Mouse (Mus musculus): Measurements from ENCODE around the gene Lrig1. TPM values are rescaled to one million over a fixed set of nuclear protein-coding genes. Genes with fewer than 3 reads are reported as not detected.

Lrig1 gene
- polyA plus RNA-seq, 1 experiment from 2014 or later = 4.3 TPM

- no peak for DNase-seq (ENCODE audit: low spot score)
- Histone ChIP-seq H3K9ac (ENCODE audit: low read depth, low read length) (no peak overlapping the region), H3K36me3 (ENCODE audit: control insufficient read depth, insufficient read depth, low read length) (no peaks in the 10 kb centered on the region), H3K27me3 (replicated peaks; ENCODE audit: control insufficient read depth, insufficient read depth, low read length) (peaks cover 33% of the 10 kb centered on the region), H3K4me1 (replicated peaks; ENCODE audit: control insufficient read depth, insufficient read depth, low read length) (no peaks in the 10 kb centered on the region; the same call in 1 of the 2 replicates), H3K4me2 (no peak overlapping the region), H3K9me3 (ENCODE audit: control insufficient read depth, low read length) (no peaks in the 10 kb centered on the region), H3K4me3 (ENCODE audit: low read depth, low read length) (no peak overlapping the region), H3K27ac (ENCODE audit: low read depth, low read length) (no peak overlapping the region)
- ATAC-seq (replicated peaks; ENCODE audit: low FRiP score) = no peak
- 76% methylated on average over 6 of the region's 6 CpGs for WGBS
Observed at GRCm38 (mm10) chr6:94702993-94703392, 3.0 kb upstream of the Lrig1 start.

- H3K9me3 ChIP-seq (ENCODE audit: control insufficient read depth, low read length) = no peaks in the 10 kb centered on the region
- H3K27me3 ChIP-seq (replicated peaks; ENCODE audit: control insufficient read depth, insufficient read depth, low read length) = peaks cover 33% of the 10 kb centered on the region
- peaks cover 2% of the 10 kb centered on the region; the same call in 1 of the 2 replicates for H3K4me1 ChIP-seq (replicated peaks; ENCODE audit: control insufficient read depth, insufficient read depth, low read length)
- no peak overlapping the region for H3K27ac ChIP-seq (ENCODE audit: low read depth, low read length)
- peak overlapping the region; percentile 96 for H3K4me2 ChIP-seq
- DNase-seq (ENCODE audit: low spot score) (no peak), ATAC-seq (replicated peaks; ENCODE audit: low FRiP score) (no peak)
- H3K4me3 ChIP-seq (ENCODE audit: low read depth, low read length) = peak overlapping the region; percentile 73
- H3K36me3 ChIP-seq (ENCODE audit: control insufficient read depth, insufficient read depth, low read length) = no peaks in the 10 kb centered on the region
- 4% methylated on average over 18 of the region's 18 CpGs for WGBS
- no peak overlapping the region for H3K9ac ChIP-seq (ENCODE audit: low read depth, low read length)
Observed at GRCm38 (mm10) chr6:94701071-94701470, 1.1 kb upstream of the Lrig1 start.

- H3K4me1 ChIP-seq (replicated peaks; ENCODE audit: control insufficient read depth, insufficient read depth, low read length) = peaks cover 2% of the 10 kb centered on the region; the same call in 1 of the 2 replicates
- H3K4me2 ChIP-seq = peak overlapping the region; percentile 96
- no peak overlapping the region for H3K9ac ChIP-seq (ENCODE audit: low read depth, low read length)
- H3K27ac ChIP-seq (ENCODE audit: low read depth, low read length) = no peak overlapping the region
- peak overlapping the region; percentile 73 for H3K4me3 ChIP-seq (ENCODE audit: low read depth, low read length)
- peak; percentile 61 for DNase-seq (ENCODE audit: low spot score)
- H3K36me3 ChIP-seq (ENCODE audit: control insufficient read depth, insufficient read depth, low read length) = no peaks in the 10 kb centered on the region
- WGBS = 0% methylated on average over 8 of the region's 8 CpGs
- H3K9me3 ChIP-seq (ENCODE audit: control insufficient read depth, low read length) = no peaks in the 10 kb centered on the region
- no peak; the same call in 1 of the 2 replicates for ATAC-seq (replicated peaks; ENCODE audit: low FRiP score)
- H3K27me3 ChIP-seq (replicated peaks; ENCODE audit: control insufficient read depth, insufficient read depth, low read length) = peaks cover 33% of the 10 kb centered on the region
Observed at GRCm38 (mm10) chr6:94700612-94701011, 654 bp upstream of the Lrig1 start.

- Histone ChIP-seq H3K9ac (ENCODE audit: low read depth, low read length) (peak overlapping the region; percentile 75), H3K27ac (ENCODE audit: low read depth, low read length) (no peak overlapping the region), H3K4me1 (replicated peaks; ENCODE audit: control insufficient read depth, insufficient read depth, low read length) (peaks cover 2% of the 10 kb centered on the region), H3K4me2 (peak overlapping the region; percentile 96), H3K9me3 (ENCODE audit: control insufficient read depth, low read length) (no peaks in the 10 kb centered on the region), H3K4me3 (ENCODE audit: low read depth, low read length) (peak overlapping the region; percentile 73), H3K36me3 (ENCODE audit: control insufficient read depth, insufficient read depth, low read length) (no peaks in the 10 kb centered on the region), H3K27me3 (replicated peaks; ENCODE audit: control insufficient read depth, insufficient read depth, low read length) (peaks cover 33% of the 10 kb centered on the region)
- ATAC-seq (replicated peaks; ENCODE audit: low FRiP score) (peak; percentile 38), DNase-seq (ENCODE audit: low spot score) (peak; percentile 59)
- under 1% methylated on average over 91 of the region's 95 CpGs for WGBS
Observed at GRCm38 (mm10) chr6:94699173-94699987, 578 bp downstream of the Lrig1 start.

GRCm38 (mm10) chr6:94698509-94699172 lies 1.3 kb downstream of the Lrig1 start:
- 16% methylated on average over 11 of the region's 11 CpGs for WGBS
- no peaks in the 10 kb centered on the region for H3K36me3 ChIP-seq (ENCODE audit: control insufficient read depth, insufficient read depth, low read length)
- H3K27me3 ChIP-seq (replicated peaks; ENCODE audit: control insufficient read depth, insufficient read depth, low read length) = peaks cover 33% of the 10 kb centered on the region
- peak overlapping the region; percentile 73 for H3K4me3 ChIP-seq (ENCODE audit: low read depth, low read length)
- peak overlapping the region; percentile 96 for H3K4me2 ChIP-seq
- H3K9me3 ChIP-seq (ENCODE audit: control insufficient read depth, low read length) = no peaks in the 10 kb centered on the region
- peak overlapping the region; percentile 75 for H3K9ac ChIP-seq (ENCODE audit: low read depth, low read length)
- H3K4me1 ChIP-seq (replicated peaks; ENCODE audit: control insufficient read depth, insufficient read depth, low read length) = peaks cover 2% of the 10 kb centered on the region
- no peak overlapping the region for H3K27ac ChIP-seq (ENCODE audit: low read depth, low read length)
- no peak for DNase-seq (ENCODE audit: low spot score)
- no peak for ATAC-seq (replicated peaks; ENCODE audit: low FRiP score)

GRCm38 (mm10) chr6:94697423-94697822 lies 2.5 kb downstream of the Lrig1 start:
- no peak overlapping the region for H3K27ac ChIP-seq (ENCODE audit: low read depth, low read length)
- peaks cover 24% of the 10 kb centered on the region for H3K27me3 ChIP-seq (replicated peaks; ENCODE audit: control insufficient read depth, insufficient read depth, low read length)
- no peak overlapping the region for H3K4me3 ChIP-seq (ENCODE audit: low read depth, low read length)
- 64% methylated on average over 1 of the region's 1 CpGs for WGBS
- ATAC-seq (replicated peaks; ENCODE audit: low FRiP score) (no peak), DNase-seq (ENCODE audit: low spot score) (no peak)
- H3K36me3 ChIP-seq (ENCODE audit: control insufficient read depth, insufficient read depth, low read length) = no peaks in the 10 kb centered on the region
- H3K9ac ChIP-seq (ENCODE audit: low read depth, low read length) = no peak overlapping the region
- no peaks in the 10 kb centered on the region for H3K9me3 ChIP-seq (ENCODE audit: control insufficient read depth, low read length)
- H3K4me1 ChIP-seq (replicated peaks; ENCODE audit: control insufficient read depth, insufficient read depth, low read length) = peaks cover 2% of the 10 kb centered on the region
- no peak overlapping the region for H3K4me2 ChIP-seq

- Histone ChIP-seq H3K36me3 (ENCODE audit: control insufficient read depth, insufficient read depth, low read length) (no peaks in the 10 kb centered on the region), H3K9ac (ENCODE audit: low read depth, low read length) (no peak overlapping the region), H3K27ac (ENCODE audit: low read depth, low read length) (no peak overlapping the region), H3K27me3 (replicated peaks; ENCODE audit: control insufficient read depth, insufficient read depth, low read length) (peaks cover 16% of the 10 kb centered on the region), H3K4me1 (replicated peaks; ENCODE audit: control insufficient read depth, insufficient read depth, low read length) (peaks cover 2% of the 10 kb centered on the region), H3K9me3 (ENCODE audit: control insufficient read depth, low read length) (no peaks in the 10 kb centered on the region), H3K4me3 (ENCODE audit: low read depth, low read length) (no peak overlapping the region), H3K4me2 (no peak overlapping the region)
- no peak for DNase-seq (ENCODE audit: low spot score)
- WGBS = 60% methylated on average over 10 of the region's 10 CpGs
- no peak for ATAC-seq (replicated peaks; ENCODE audit: low FRiP score)
Observed at GRCm38 (mm10) chr6:94696182-94697080, 3.5 kb downstream of the Lrig1 start.

- H3K36me3 ChIP-seq (ENCODE audit: control insufficient read depth, insufficient read depth, low read length) = no peaks in the 10 kb centered on the region
- H3K4me2 ChIP-seq = no peak overlapping the region
- DNase-seq (ENCODE audit: low spot score) = no peak
- 63% methylated on average over 9 of the region's 9 CpGs for WGBS
- H3K27me3 ChIP-seq (replicated peaks; ENCODE audit: control insufficient read depth, insufficient read depth, low read length) = peaks cover 16% of the 10 kb centered on the region
- H3K27ac ChIP-seq (ENCODE audit: low read depth, low read length) = no peak overlapping the region
- peaks cover 2% of the 10 kb centered on the region for H3K4me1 ChIP-seq (replicated peaks; ENCODE audit: control insufficient read depth, insufficient read depth, low read length)
- H3K4me3 ChIP-seq (ENCODE audit: low read depth, low read length) = no peak overlapping the region
- H3K9me3 ChIP-seq (ENCODE audit: control insufficient read depth, low read length) = no peaks in the 10 kb centered on the region
- no peak for ATAC-seq (replicated peaks; ENCODE audit: low FRiP score)
- no peak overlapping the region for H3K9ac ChIP-seq (ENCODE audit: low read depth, low read length)
Observed at GRCm38 (mm10) chr6:94695121-94695930, 4.6 kb downstream of the Lrig1 start.
